Mouse (Mus musculus): ENCODE results near the gene Mvb12b.

The Mvb12b gene

GRCm38 (mm10) chr2:33781655-33782400 lies 105.9 kb downstream of the Mvb12b start:
- DNase-seq (ENCODE audit: low read depth), result no peak

- no peak for DNase-seq (ENCODE audit: low read depth)
These were observed 109.3 kb downstream of the Mvb12b start for GRCm38 (mm10) chr2:33778466-33778865.

- no peak for DNase-seq (ENCODE audit: low read depth)
These were observed 110.7 kb downstream of the Mvb12b start for GRCm38 (mm10) chr2:33777051-33777450.

GRCm38 (mm10) chr2:33774884-33775283 lies 112.9 kb downstream of the Mvb12b start:
- DNase-seq (ENCODE audit: low read depth), result no peak

GRCm38 (mm10) chr2:33774106-33774505 lies 113.6 kb downstream of the Mvb12b start:
- DNase-seq (ENCODE audit: low read depth), result no peak

GRCm38 (mm10) chr2:33772439-33772838 lies 115.3 kb downstream of the Mvb12b start:
- DNase-seq (ENCODE audit: low read depth), result no peak

GRCm38 (mm10) chr2:33771388-33771787 lies 116.4 kb downstream of the Mvb12b start:
- no peak for DNase-seq (ENCODE audit: low read depth)

- DNase-seq (ENCODE audit: low read depth), result no peak
These were observed 117.1 kb downstream of the Mvb12b start for GRCm38 (mm10) chr2:33770526-33771130.

- no peak for DNase-seq (ENCODE audit: low read depth)
These were observed 123.3 kb downstream of the Mvb12b start for GRCm38 (mm10) chr2:33764476-33764875.

GRCm38 (mm10) chr2:33762210-33762609 lies 125.5 kb downstream of the Mvb12b start:
- no peak for DNase-seq (ENCODE audit: low read depth)

GRCm38 (mm10) chr2:33760571-33760991 lies 127.2 kb downstream of the Mvb12b start:
- no peak for DNase-seq (ENCODE audit: low read depth)

GRCm38 (mm10) chr2:33759447-33759846 lies 128.3 kb downstream of the Mvb12b start:
- DNase-seq (ENCODE audit: low read depth), result no peak

- DNase-seq (ENCODE audit: low read depth), result peak; percentile 49
These were observed 132.1 kb downstream of the Mvb12b start for GRCm38 (mm10) chr2:33755633-33756020.

- no peak for DNase-seq (ENCODE audit: low read depth)
These were observed 132.6 kb downstream of the Mvb12b start for GRCm38 (mm10) chr2:33754980-33755632.

GRCm38 (mm10) chr2:33754317-33754633 lies 133.5 kb downstream of the Mvb12b start:
- no peak for DNase-seq (ENCODE audit: low read depth)

GRCm38 (mm10) chr2:33753630-33754316 lies 134.0 kb downstream of the Mvb12b start:
- DNase-seq (ENCODE audit: low read depth), result no peak

- DNase-seq (ENCODE audit: low read depth), result no peak
These were observed 137.1 kb downstream of the Mvb12b start for GRCm38 (mm10) chr2:33750611-33751010.

- peak; percentile 49 for DNase-seq (ENCODE audit: low read depth)
These were observed 141.3 kb downstream of the Mvb12b start for GRCm38 (mm10) chr2:33746471-33746870.

GRCm38 (mm10) chr2:33745724-33746123 lies 142.0 kb downstream of the Mvb12b start:
- no peak for DNase-seq (ENCODE audit: low read depth)

- DNase-seq (ENCODE audit: low read depth), result no peak
These were observed 150.6 kb downstream of the Mvb12b start for GRCm38 (mm10) chr2:33737128-33737527.

- peak; percentile 56 for DNase-seq (ENCODE audit: low read depth)
These were observed 151.0 kb downstream of the Mvb12b start for GRCm38 (mm10) chr2:33736722-33737121.

GRCm38 (mm10) chr2:33734781-33735485 lies 152.8 kb downstream of the Mvb12b start:
- peak; percentile 68 for DNase-seq (ENCODE audit: low read depth)
